Mouse (Mus musculus): ENCODE results near the gene Med17. TPM values are rescaled to one million over a fixed set of nuclear protein-coding genes. Genes with fewer than 3 reads are reported as not detected.
A peak's percentile ranks its signal among the peaks of the same experiment; 100 is the strongest.

Gene Med17
- total and polyA plus RNA-seq, 3 experiments: 15.7 to 59.6 (median 28.9) TPM

GRCm38 (mm10) chr9:15312054-15312735 lies 32.5 kb upstream of the Med17 start:
- H3K9me3 ChIP-seq (replicated peaks): no peaks in the 10 kb centered on the region
- H3K36me3 ChIP-seq (replicated peaks): peaks cover 77% of the 10 kb centered on the region
- no peak overlapping the region for H3K4me3 ChIP-seq (ENCODE audit: low read depth, low read length)
- no peaks in the 10 kb centered on the region for H3K27me3 ChIP-seq (ENCODE audit: insufficient read depth, low read length)
- no peak for DNase-seq (ENCODE audit: low spot score)
- peaks cover 41% of the 10 kb centered on the region for H3K4me1 ChIP-seq (ENCODE audit: insufficient read depth, low read depth, low read length)
- TF ChIP-seq GATA1 (IDR thresholded peaks at IDR 0.05; ENCODE audit: borderline replicate concordance, low read length): no peak
- TF ChIP-seq TAL1 (conservative IDR thresholded peaks at IDR 0.05; ENCODE audit: low read depth, low read length): peak; percentile 38; the same call in 1 of the 2 replicates
- TF ChIP-seq POLR2AphosphoS5 (IDR thresholded peaks at IDR 0.05; ENCODE audit: insufficient replicate concordance, low read depth, low read length): 0 out of 2 replicates have a peak, but pooled peaks have one; percentile 33
- ATAC-seq (ENCODE audit: extremely low read depth, insufficient number of reproducible peaks, low FRiP score, poor library complexity, severe bottlenecking): peak; percentile 35; the same call in 1 of the 2 replicates

GRCm38 (mm10) chr9:15310179-15310578 lies 30.4 kb upstream of the Med17 start:
- peaks cover 47% of the 10 kb centered on the region for H3K4me1 ChIP-seq (ENCODE audit: insufficient read depth, low read depth, low read length)

GRCm38 (mm10) chr9:15309425-15309824 lies 29.7 kb upstream of the Med17 start:
- no peak for TF ChIP-seq GATA2 (IDR thresholded peaks at IDR 0.05; ENCODE audit: borderline replicate concordance, low read depth, low read length)
- no peak for TF ChIP-seq CTCF (IDR thresholded peaks at IDR 0.05; ENCODE audit: low read depth, low read length)
- no peak for TF ChIP-seq GATA1 (IDR thresholded peaks at IDR 0.05; ENCODE audit: borderline replicate concordance, low read length)
- no peak for TF ChIP-seq TAL1 (conservative IDR thresholded peaks at IDR 0.05; ENCODE audit: low read depth, low read length)
- no peak for TF ChIP-seq POLR2AphosphoS5 (IDR thresholded peaks at IDR 0.05; ENCODE audit: insufficient replicate concordance, low read depth, low read length)
- ATAC-seq (ENCODE audit: extremely low read depth, insufficient number of reproducible peaks, low FRiP score, poor library complexity, severe bottlenecking): no peak
- H3K36me3 ChIP-seq (replicated peaks): peaks cover 60% of the 10 kb centered on the region
- H3K9me3 ChIP-seq (replicated peaks): no peaks in the 10 kb centered on the region
- no peaks in the 10 kb centered on the region for H3K27me3 ChIP-seq (ENCODE audit: insufficient read depth, low read length)
- no peak for DNase-seq (ENCODE audit: low spot score)
- H3K4me1 ChIP-seq (ENCODE audit: insufficient read depth, low read depth, low read length): peaks cover 55% of the 10 kb centered on the region
- peak overlapping the region; percentile 57 for H3K4me3 ChIP-seq (ENCODE audit: low read depth, low read length)

More at GRCm38 (mm10) chr9:15310179-15310578, 30.4 kb upstream of the Med17 start:
- peaks cover 68% of the 10 kb centered on the region for H3K36me3 ChIP-seq (replicated peaks)
- no peak overlapping the region; the same call in 1 of the 2 replicates for H3K4me3 ChIP-seq (ENCODE audit: low read depth, low read length)
- no peak for DNase-seq (ENCODE audit: low spot score)
- no peak for ATAC-seq (ENCODE audit: extremely low read depth, insufficient number of reproducible peaks, low FRiP score, poor library complexity, severe bottlenecking)
- H3K27me3 ChIP-seq (ENCODE audit: insufficient read depth, low read length): no peaks in the 10 kb centered on the region
- no peaks in the 10 kb centered on the region for H3K9me3 ChIP-seq (replicated peaks)
- TF ChIP-seq POLR2AphosphoS5 (IDR thresholded peaks at IDR 0.05; ENCODE audit: insufficient replicate concordance, low read depth, low read length): no peak
- no peak for TF ChIP-seq TAL1 (conservative IDR thresholded peaks at IDR 0.05; ENCODE audit: low read depth, low read length)
- TF ChIP-seq GATA1 (IDR thresholded peaks at IDR 0.05; ENCODE audit: borderline replicate concordance, low read length): no peak
- no peak for TF ChIP-seq CTCF (IDR thresholded peaks at IDR 0.05; ENCODE audit: low read depth, low read length)
- TF ChIP-seq GATA2 (IDR thresholded peaks at IDR 0.05; ENCODE audit: borderline replicate concordance, low read depth, low read length): no peak

DNA sequence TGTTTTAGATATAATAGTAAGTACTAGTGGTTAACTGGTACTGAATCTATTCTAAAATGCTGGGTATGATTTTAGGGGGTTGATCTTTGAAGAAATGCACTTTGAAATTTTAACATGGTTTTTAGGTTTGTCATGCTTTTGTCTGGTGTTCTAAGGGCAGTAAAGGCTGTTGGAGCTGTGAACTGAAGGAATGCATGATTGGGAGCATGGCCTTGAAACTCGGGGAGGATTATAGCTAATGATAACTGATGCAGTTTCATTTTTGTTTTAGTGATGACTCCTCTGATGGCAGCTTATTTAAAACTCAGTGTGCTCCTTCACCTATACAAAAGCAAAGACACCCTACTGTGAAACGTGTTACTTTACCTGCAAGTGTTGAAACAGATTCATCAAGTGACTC lies 28.5 kb upstream of the Med17 start:
- H3K36me3 ChIP-seq (replicated peaks): peaks cover 48% of the 10 kb centered on the region
- H3K9me3 ChIP-seq (replicated peaks): no peaks in the 10 kb centered on the region
- peaks cover 61% of the 10 kb centered on the region for H3K4me1 ChIP-seq (ENCODE audit: insufficient read depth, low read depth, low read length)
- H3K4me3 ChIP-seq (ENCODE audit: low read depth, low read length): peak overlapping the region; percentile 93
- TF ChIP-seq GATA1 (IDR thresholded peaks at IDR 0.05; ENCODE audit: borderline replicate concordance, low read length) (no peak), CTCF (IDR thresholded peaks at IDR 0.05; ENCODE audit: low read depth, low read length) (no peak), POLR2AphosphoS5 (IDR thresholded peaks at IDR 0.05; ENCODE audit: insufficient replicate concordance, low read depth, low read length) (no peak), GATA2 (IDR thresholded peaks at IDR 0.05; ENCODE audit: borderline replicate concordance, low read depth, low read length) (no peak), TAL1 (conservative IDR thresholded peaks at IDR 0.05; ENCODE audit: low read depth, low read length) (no peak)
- DNase-seq (ENCODE audit: low spot score) (no peak), ATAC-seq (ENCODE audit: extremely low read depth, insufficient number of reproducible peaks, low FRiP score, poor library complexity, severe bottlenecking) (no peak)
- H3K27me3 ChIP-seq (ENCODE audit: insufficient read depth, low read length): no peaks in the 10 kb centered on the region

DNA sequence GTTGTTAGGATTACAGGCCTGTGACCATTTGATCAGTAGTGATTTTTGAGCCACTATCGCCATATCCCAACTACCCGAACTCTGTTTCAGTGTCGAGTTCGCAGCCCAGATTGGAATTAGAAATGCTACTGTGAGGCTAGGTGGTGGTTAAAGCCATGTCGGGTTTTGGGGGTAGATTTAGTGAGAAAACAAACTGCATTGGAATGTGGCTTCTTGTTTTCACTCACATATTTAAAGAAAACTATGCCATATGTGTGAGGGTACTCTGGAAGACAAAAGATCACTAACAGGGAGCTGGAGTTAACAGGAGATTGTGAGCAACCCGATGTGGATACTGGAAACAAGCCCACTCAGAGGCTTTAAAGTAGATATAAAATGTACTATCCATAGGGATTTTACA lies 27.5 kb upstream of the Med17 start:
- TF ChIP-seq GATA1 (IDR thresholded peaks at IDR 0.05; ENCODE audit: borderline replicate concordance, low read length): no peak
- no peak for TF ChIP-seq CTCF (IDR thresholded peaks at IDR 0.05; ENCODE audit: low read depth, low read length)
- no peak for TF ChIP-seq POLR2AphosphoS5 (IDR thresholded peaks at IDR 0.05; ENCODE audit: insufficient replicate concordance, low read depth, low read length)
- TF ChIP-seq GATA2 (IDR thresholded peaks at IDR 0.05; ENCODE audit: borderline replicate concordance, low read depth, low read length): no peak
- no peak for TF ChIP-seq TAL1 (conservative IDR thresholded peaks at IDR 0.05; ENCODE audit: low read depth, low read length)
- no peak for ATAC-seq (ENCODE audit: extremely low read depth, insufficient number of reproducible peaks, low FRiP score, poor library complexity, severe bottlenecking)
- no peak for DNase-seq (ENCODE audit: low spot score)
- no peaks in the 10 kb centered on the region for H3K9me3 ChIP-seq (replicated peaks)
- H3K36me3 ChIP-seq (replicated peaks): peaks cover 39% of the 10 kb centered on the region
- H3K4me3 ChIP-seq (ENCODE audit: low read depth, low read length): peak overlapping the region; percentile 93
- peaks cover 55% of the 10 kb centered on the region for H3K4me1 ChIP-seq (ENCODE audit: insufficient read depth, low read depth, low read length)
- no peaks in the 10 kb centered on the region for H3K27me3 ChIP-seq (ENCODE audit: insufficient read depth, low read length)

DNA sequence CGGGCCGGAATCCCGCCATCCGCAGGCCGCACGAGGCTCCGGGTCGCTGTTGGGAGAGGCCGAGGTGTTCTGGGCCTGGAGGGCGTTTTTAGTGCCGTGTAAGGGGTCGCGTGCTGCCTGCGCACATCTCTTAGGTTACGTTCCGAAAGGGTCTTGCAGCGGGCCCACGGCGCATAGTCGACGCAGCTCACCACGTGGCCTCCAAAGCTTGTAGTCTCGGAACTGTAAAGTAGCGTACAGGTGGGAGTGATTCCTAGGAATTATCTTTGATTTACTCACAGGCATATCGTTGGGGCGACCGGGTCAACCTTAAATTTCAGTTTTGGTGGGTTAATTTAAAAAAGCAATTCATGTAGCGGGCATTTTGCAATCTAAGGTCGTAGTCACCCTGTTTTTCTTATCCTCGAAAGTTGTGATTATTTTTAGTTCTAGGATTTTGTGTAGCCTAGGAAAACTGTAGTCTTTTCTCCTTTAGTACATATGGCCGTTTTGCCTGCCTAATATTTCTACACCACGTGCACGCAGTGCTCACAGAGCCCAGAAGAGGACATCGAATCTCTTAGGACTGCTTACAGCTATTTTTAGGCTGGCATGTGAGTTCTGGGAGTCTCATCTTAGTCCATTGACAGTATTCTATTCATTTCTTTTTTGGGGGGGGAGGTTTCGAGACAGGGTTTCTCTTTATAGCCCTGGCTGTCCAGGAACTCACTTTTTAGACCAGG lies 26.8 kb upstream of the Med17 start, which contains the start of gene 4931406C07Rik:
4931406C07Rik (minus strand) TSS at position 51 of the 722 bp plus-strand sequence.
- Histone ChIP-seq H3K9me3 (replicated peaks) (no peaks in the 10 kb centered on the region), H3K36me3 (replicated peaks) (peaks cover 34% of the 10 kb centered on the region), H3K4me3 (ENCODE audit: low read depth, low read length) (peak within 1 kb of the TSS; percentile 93), H3K27me3 (ENCODE audit: insufficient read depth, low read length) (no peaks in the 10 kb centered on the region), H3K4me1 (ENCODE audit: insufficient read depth, low read depth, low read length) (peaks cover 49% of the 10 kb centered on the region)
- no peak for ATAC-seq (ENCODE audit: extremely low read depth, insufficient number of reproducible peaks, low FRiP score, poor library complexity, severe bottlenecking)
- peak; percentile 13 for DNase-seq (ENCODE audit: low spot score)
- no peak for TF ChIP-seq GATA1 (IDR thresholded peaks at IDR 0.05; ENCODE audit: borderline replicate concordance, low read length)
- no peak for TF ChIP-seq CTCF (IDR thresholded peaks at IDR 0.05; ENCODE audit: low read depth, low read length)
